Mouse (Mus musculus): ENCODE results near the gene Cnot8. TPM values are rescaled to one million over a fixed set of nuclear protein-coding genes. Genes with fewer than 3 reads are reported as not detected.

Gene Cnot8
- polyA plus RNA-seq, 1 experiment from 2014 or later: 104 TPM

- no peak overlapping the region for H3K4me2 ChIP-seq
- ATAC-seq (ENCODE audit: insufficient number of reproducible peaks, insufficient read depth, low FRiP score, low TSS enrichment, low read depth): no peak
- WGBS: 49% methylated on average over 3 of the region's 3 CpGs
- H3K4me3 ChIP-seq: no peak overlapping the region
- no peaks in the 10 kb centered on the region for H3K9me3 ChIP-seq
- H3K36me3 ChIP-seq: peaks cover 26% of the 10 kb centered on the region
- H3K27me3 ChIP-seq: no peaks in the 10 kb centered on the region
- no peak overlapping the region for H3K27ac ChIP-seq
- H3K4me1 ChIP-seq: peaks cover 24% of the 10 kb centered on the region
- H3K9ac ChIP-seq: no peak overlapping the region
Observed at GRCm38 (mm10) chr11:58107009-58107408, 3.1 kb downstream of the Cnot8 start.

- H3K36me3 ChIP-seq: peaks cover 33% of the 10 kb centered on the region
- no peak overlapping the region for H3K4me3 ChIP-seq
- H3K9ac ChIP-seq: no peak overlapping the region
- no peak for ATAC-seq (ENCODE audit: insufficient number of reproducible peaks, insufficient read depth, low FRiP score, low TSS enrichment, low read depth)
- no peak overlapping the region for H3K27ac ChIP-seq
- H3K4me2 ChIP-seq: no peak overlapping the region
- WGBS: 86% methylated on average over 4 of the region's 4 CpGs
- H3K27me3 ChIP-seq: no peaks in the 10 kb centered on the region
- peaks cover 23% of the 10 kb centered on the region for H3K4me1 ChIP-seq
- no peaks in the 10 kb centered on the region for H3K9me3 ChIP-seq
Observed at GRCm38 (mm10) chr11:58107664-58108337, 3.8 kb downstream of the Cnot8 start.

GRCm38 (mm10) chr11:58116560-58116959 lies 12.6 kb downstream of the Cnot8 start:
- no peaks in the 10 kb centered on the region for H3K27me3 ChIP-seq
- no peaks in the 10 kb centered on the region for H3K4me1 ChIP-seq
- peaks cover 96% of the 10 kb centered on the region for H3K36me3 ChIP-seq
- H3K27ac ChIP-seq: no peak overlapping the region
- no peak for ATAC-seq (ENCODE audit: insufficient number of reproducible peaks, insufficient read depth, low FRiP score, low TSS enrichment, low read depth)
- no peak overlapping the region for H3K9ac ChIP-seq
- H3K4me2 ChIP-seq: no peak overlapping the region
- no peak overlapping the region for H3K4me3 ChIP-seq
- H3K9me3 ChIP-seq: no peaks in the 10 kb centered on the region
- WGBS: 85% methylated on average over 1 of the region's 1 CpGs

- 92% methylated on average over 10 of the region's 10 CpGs for WGBS
- no peak overlapping the region for H3K9ac ChIP-seq
- no peak overlapping the region for H3K27ac ChIP-seq
- no peaks in the 10 kb centered on the region for H3K4me1 ChIP-seq
- H3K27me3 ChIP-seq: no peaks in the 10 kb centered on the region
- no peaks in the 10 kb centered on the region for H3K9me3 ChIP-seq
- H3K4me2 ChIP-seq: no peak overlapping the region
- peaks cover 96% of the 10 kb centered on the region for H3K36me3 ChIP-seq
- H3K4me3 ChIP-seq: no peak overlapping the region
- ATAC-seq (ENCODE audit: insufficient number of reproducible peaks, insufficient read depth, low FRiP score, low TSS enrichment, low read depth): no peak
Observed at GRCm38 (mm10) chr11:58117044-58117652, 13.2 kb downstream of the Cnot8 start.

GRCm38 (mm10) chr11:58120655-58121054 lies 16.7 kb downstream of the Cnot8 start:
- Histone ChIP-seq H3K27me3 (no peaks in the 10 kb centered on the region), H3K36me3 (peaks cover 95% of the 10 kb centered on the region), H3K4me1 (no peaks in the 10 kb centered on the region), H3K9ac (no peak overlapping the region), H3K9me3 (no peaks in the 10 kb centered on the region), H3K27ac (no peak overlapping the region), H3K4me3 (no peak overlapping the region), H3K4me2 (no peak overlapping the region)
- ATAC-seq (ENCODE audit: insufficient number of reproducible peaks, insufficient read depth, low FRiP score, low TSS enrichment, low read depth): no peak
- WGBS: 69% methylated on average over 3 of the region's 3 CpGs

GRCm38 (mm10) chr11:58121351-58121750 lies 17.4 kb downstream of the Cnot8 start:
- Histone ChIP-seq H3K9me3 (no peaks in the 10 kb centered on the region), H3K9ac (no peak overlapping the region), H3K4me1 (no peaks in the 10 kb centered on the region), H3K27ac (no peak overlapping the region), H3K4me2 (no peak overlapping the region), H3K4me3 (no peak overlapping the region), H3K27me3 (no peaks in the 10 kb centered on the region), H3K36me3 (peaks cover 95% of the 10 kb centered on the region)
- ATAC-seq (ENCODE audit: insufficient number of reproducible peaks, insufficient read depth, low FRiP score, low TSS enrichment, low read depth): no peak
- WGBS: 91% methylated on average over 9 of the region's 9 CpGs

- H3K36me3 ChIP-seq: peaks cover 95% of the 10 kb centered on the region
- no peak for ATAC-seq (ENCODE audit: insufficient number of reproducible peaks, insufficient read depth, low FRiP score, low TSS enrichment, low read depth)
- 92% methylated on average over 2 of the region's 2 CpGs for WGBS
- no peak overlapping the region for H3K27ac ChIP-seq
- no peak overlapping the region for H3K4me3 ChIP-seq
- H3K9me3 ChIP-seq: no peaks in the 10 kb centered on the region
- no peaks in the 10 kb centered on the region for H3K4me1 ChIP-seq
- no peaks in the 10 kb centered on the region for H3K27me3 ChIP-seq
- no peak overlapping the region for H3K9ac ChIP-seq
- no peak overlapping the region for H3K4me2 ChIP-seq
Observed at GRCm38 (mm10) chr11:58123711-58124110, 19.8 kb downstream of the Cnot8 start.

- peaks cover 98% of the 10 kb centered on the region for H3K36me3 ChIP-seq
- no peak for ATAC-seq (ENCODE audit: insufficient number of reproducible peaks, insufficient read depth, low FRiP score, low TSS enrichment, low read depth)
- no peak overlapping the region for H3K4me2 ChIP-seq
- H3K4me3 ChIP-seq: no peak overlapping the region
- no peaks in the 10 kb centered on the region for H3K4me1 ChIP-seq
- no peaks in the 10 kb centered on the region for H3K9me3 ChIP-seq
- H3K27ac ChIP-seq: no peak overlapping the region
- no peak overlapping the region for H3K9ac ChIP-seq
- no peaks in the 10 kb centered on the region for H3K27me3 ChIP-seq
- 93% methylated on average over 11 of the region's 11 CpGs for WGBS
Observed at GRCm38 (mm10) chr11:58125021-58125420, 21.1 kb downstream of the Cnot8 start.

- 73% methylated on average over 7 of the region's 7 CpGs for WGBS
- Histone ChIP-seq H3K4me2 (no peak overlapping the region), H3K9ac (no peak overlapping the region), H3K9me3 (no peaks in the 10 kb centered on the region), H3K4me1 (no peaks in the 10 kb centered on the region), H3K27ac (no peak overlapping the region), H3K27me3 (no peaks in the 10 kb centered on the region), H3K36me3 (peaks cover 98% of the 10 kb centered on the region), H3K4me3 (no peak overlapping the region)
- ATAC-seq (ENCODE audit: insufficient number of reproducible peaks, insufficient read depth, low FRiP score, low TSS enrichment, low read depth): no peak
Observed at GRCm38 (mm10) chr11:58126397-58127160, 22.6 kb downstream of the Cnot8 start.

- Histone ChIP-seq H3K9me3 (no peaks in the 10 kb centered on the region), H3K4me1 (no peaks in the 10 kb centered on the region), H3K9ac (no peak overlapping the region), H3K36me3 (peaks cover 99% of the 10 kb centered on the region), H3K4me3 (no peak overlapping the region), H3K4me2 (no peak overlapping the region), H3K27me3 (no peaks in the 10 kb centered on the region), H3K27ac (no peak overlapping the region)
- WGBS: 81% methylated on average over 2 of the region's 2 CpGs
- no peak for ATAC-seq (ENCODE audit: insufficient number of reproducible peaks, insufficient read depth, low FRiP score, low TSS enrichment, low read depth)
Observed at GRCm38 (mm10) chr11:58127544-58127943, 23.6 kb downstream of the Cnot8 start.

- no peak overlapping the region for H3K4me2 ChIP-seq
- ATAC-seq (ENCODE audit: insufficient number of reproducible peaks, insufficient read depth, low FRiP score, low TSS enrichment, low read depth): no peak
- H3K4me3 ChIP-seq: no peak overlapping the region
- H3K27ac ChIP-seq: no peak overlapping the region
- H3K9me3 ChIP-seq: no peaks in the 10 kb centered on the region
- H3K4me1 ChIP-seq: no peaks in the 10 kb centered on the region
- 76% methylated on average over 6 of the region's 6 CpGs for WGBS
- H3K36me3 ChIP-seq: peaks cover 96% of the 10 kb centered on the region
- H3K27me3 ChIP-seq: no peaks in the 10 kb centered on the region
- no peak overlapping the region for H3K9ac ChIP-seq
Observed at GRCm38 (mm10) chr11:58129302-58129843, 25.4 kb downstream of the Cnot8 start.
